Mouse (Mus musculus) gastrocnemius, adult 2 months (tissue): ENCODE measurements at regions not wholly inside any gene's neighbourhood (a gene's known extent, or its start where the extent isn't known, plus 50 kb on each side); places are given as distances from the start of the nearest gene placed in this dataset.
A peak's percentile ranks its signal among the peaks of the same experiment; 100 is the strongest.

Source experiments
- DNase-seq: peaks from one replicate; pipeline ENCODE4 v3.0.0; 2022
- H3K27ac ChIP-seq: fragments of 200-600 bp; 2 replicates; pipeline ENCODE4 v1.8.1; 2022; ENCODE audit warnings: mild to moderate bottlenecking
- H3K4me3 ChIP-seq: fragments of 200-600 bp; 2 replicates; pipeline ENCODE4 v1.8.1; 2022; ENCODE audit warnings: mild to moderate bottlenecking, moderate library complexity
- CTCF ChIP-seq: fragments of 200-600 bp; IDR thresholded peaks from 2 replicates; pipeline ENCODE4 v1.8.1; 2022; ENCODE audit warnings: antibody characterized with exemption, mild to moderate bottlenecking, moderate library complexity
- intact Hi-C: fragments of 180-260 bp; cut with DNase I; formaldehyde crosslinking; loops from one replicate; pipeline ENCODE4 v1.15.1; 2025

DNA sequence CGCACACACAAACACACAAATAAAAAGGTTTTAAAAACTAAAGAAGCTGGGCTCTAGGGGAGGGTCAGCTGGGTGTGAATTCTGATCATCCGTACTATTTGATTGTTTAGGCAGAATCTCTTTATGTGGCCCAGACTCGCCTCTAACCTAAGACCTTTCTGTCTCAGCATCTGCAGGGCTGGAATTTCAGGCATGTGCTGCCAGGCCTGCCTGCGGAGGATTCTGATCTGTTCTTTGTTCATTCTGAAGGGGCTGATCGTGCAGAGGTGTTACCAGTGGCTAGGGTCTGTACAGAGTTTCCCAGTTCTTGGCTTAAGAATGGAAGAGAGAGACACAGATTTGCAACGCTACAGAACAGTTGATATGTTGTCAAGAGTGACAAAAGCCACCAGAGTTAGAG lies 185.6 kb downstream of the Rab11fip4 start:
- intact Hi-C loops: no loop called here
- H3K4me3 ChIP-seq: no peak overlapping the region
- H3K27ac ChIP-seq: no peak overlapping the region
- peak; percentile 2 for DNase-seq
- no peak for TF ChIP-seq CTCF

DNA sequence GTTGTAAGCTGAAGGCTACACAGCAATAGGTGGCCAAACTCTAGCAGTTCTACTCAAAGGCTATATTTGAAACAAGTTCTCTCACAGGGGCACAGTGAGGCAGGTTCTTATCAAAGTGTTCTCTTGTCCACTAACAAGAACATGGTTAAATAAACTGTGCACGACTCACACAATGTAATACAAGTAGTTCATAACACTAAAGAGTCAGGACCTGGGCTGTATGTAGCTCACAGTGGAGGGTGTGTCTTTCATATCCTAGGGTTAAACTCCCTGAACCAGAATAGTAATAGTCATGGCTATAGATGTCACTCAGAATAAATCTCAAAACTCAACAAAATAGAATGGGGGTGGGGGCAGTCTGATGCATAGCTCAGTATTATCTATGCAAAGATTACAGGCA lies 182.7 kb downstream of the Rab11fip4 start:
- no peak for DNase-seq
- no peak overlapping the region for H3K4me3 ChIP-seq
- intact Hi-C loops: no loop called here
- no peak for TF ChIP-seq CTCF
- no peak overlapping the region for H3K27ac ChIP-seq

DNA sequence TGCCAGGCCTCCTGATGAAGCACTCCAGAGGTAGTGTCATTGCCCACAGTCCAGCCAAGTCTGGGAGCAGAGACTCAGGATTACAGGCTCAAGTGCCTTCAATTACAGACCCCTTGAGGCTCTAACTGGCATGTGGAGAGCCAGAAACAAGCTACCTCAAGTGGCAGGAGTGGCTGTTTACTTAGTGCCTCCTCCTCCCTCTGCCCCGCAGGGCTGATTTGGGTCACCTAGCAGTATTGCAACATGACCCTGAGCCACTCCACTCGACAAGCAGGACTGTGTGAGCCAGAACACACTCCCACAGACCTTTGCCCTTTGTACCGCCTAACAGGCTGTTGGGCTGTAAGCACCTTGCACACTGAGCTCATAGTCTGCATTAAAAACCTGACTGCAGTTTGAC lies 180.4 kb downstream of the Rab11fip4 start:
- H3K27ac ChIP-seq: peak overlapping the region; percentile 85
- TF ChIP-seq CTCF: no peak
- no peak overlapping the region for H3K4me3 ChIP-seq
- intact Hi-C loops: no loop called here
- DNase-seq: peak; percentile 80

GRCm38 (mm10) chr11:79767111-79767510 lies 176.1 kb downstream of the Rab11fip4 start:
- peak; percentile 1 for DNase-seq
- no peak overlapping the region for H3K27ac ChIP-seq
- H3K4me3 ChIP-seq: no peak overlapping the region
- intact Hi-C loops: no loop called here
- TF ChIP-seq CTCF: no peak

DNA sequence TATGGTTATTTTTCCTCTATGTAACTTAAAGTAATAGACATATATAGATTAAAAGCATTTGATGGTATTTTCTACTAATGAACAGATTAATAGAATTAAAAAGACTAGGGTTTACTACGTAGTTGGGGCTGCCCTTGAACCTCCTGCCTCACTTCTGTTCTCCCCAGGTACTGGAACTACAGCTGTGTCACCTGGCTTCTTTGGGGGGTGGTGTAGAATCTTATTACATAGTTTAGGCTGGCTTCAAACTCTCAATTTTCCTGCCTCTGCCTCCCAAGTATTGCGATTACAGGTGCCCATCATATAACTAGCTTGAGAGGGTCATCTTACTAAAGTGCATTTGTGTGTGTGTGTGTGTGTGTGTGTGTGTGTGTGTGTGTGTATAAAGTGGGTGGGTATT lies 175.0 kb downstream of the Rab11fip4 start:
- TF ChIP-seq CTCF: no peak
- peak; percentile 1 for DNase-seq
- intact Hi-C loops: no loop called here
- no peak overlapping the region for H3K4me3 ChIP-seq
- no peak overlapping the region for H3K27ac ChIP-seq

GRCm38 (mm10) chr11:79765396-79765795 lies 174.4 kb downstream of the Rab11fip4 start:
- H3K27ac ChIP-seq: no peak overlapping the region
- TF ChIP-seq CTCF: no peak
- H3K4me3 ChIP-seq: no peak overlapping the region
- DNase-seq: no peak
- intact Hi-C loops: no loop called here

DNA sequence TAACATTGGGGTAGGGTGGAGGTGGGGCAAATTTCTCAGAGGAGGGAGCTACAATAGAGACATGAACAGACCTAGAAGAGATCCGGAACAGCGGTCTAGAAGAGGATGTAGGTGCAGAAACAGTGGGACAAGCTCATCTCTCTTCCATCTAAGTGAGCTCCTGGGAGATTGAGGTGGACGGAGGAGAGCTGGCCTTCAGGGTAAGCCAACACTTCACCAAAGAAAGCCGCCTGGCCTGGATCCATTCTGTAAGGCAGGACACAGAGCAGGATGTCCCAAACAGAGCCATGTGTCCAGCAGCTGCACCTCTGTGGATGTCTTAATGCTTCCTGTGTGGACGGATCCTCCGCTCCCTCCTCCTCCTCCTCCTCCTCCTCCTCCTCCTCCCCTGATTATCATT lies 173.0 kb downstream of the Rab11fip4 start:
- intact Hi-C loops: no loop called here
- no peak for TF ChIP-seq CTCF
- no peak overlapping the region for H3K27ac ChIP-seq

DNA sequence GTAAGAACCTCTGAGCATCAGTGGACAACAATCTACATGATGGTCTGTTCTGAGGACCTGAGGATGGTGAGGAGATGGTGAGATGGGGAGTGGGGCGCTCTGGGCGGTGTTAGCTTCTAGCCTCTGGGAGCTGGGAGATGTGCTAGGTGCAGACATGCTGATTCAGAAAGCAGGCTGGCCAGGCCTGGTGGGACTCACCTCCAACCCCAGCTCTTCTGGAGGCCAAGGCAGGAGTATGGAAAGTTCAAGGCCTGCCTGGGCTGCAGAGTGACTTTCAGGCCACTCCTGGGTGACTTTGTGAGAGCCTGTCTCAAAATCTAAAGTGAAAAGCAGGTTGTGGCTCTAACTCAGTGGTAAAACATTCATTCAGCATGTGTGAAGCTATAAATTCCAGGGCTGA lies 171.6 kb downstream of the Rab11fip4 start:
- peak overlapping the region; percentile 4; the same call in 1 of the 2 replicates for H3K27ac ChIP-seq
- no peak for TF ChIP-seq CTCF
- no peak for DNase-seq
- intact Hi-C loops: no loop called here
- H3K4me3 ChIP-seq: no peak overlapping the region

More for the DNA sequence above, 173.0 kb downstream of the Rab11fip4 start:
- peak; percentile 41 for DNase-seq
- H3K4me3 ChIP-seq: no peak overlapping the region

DNA sequence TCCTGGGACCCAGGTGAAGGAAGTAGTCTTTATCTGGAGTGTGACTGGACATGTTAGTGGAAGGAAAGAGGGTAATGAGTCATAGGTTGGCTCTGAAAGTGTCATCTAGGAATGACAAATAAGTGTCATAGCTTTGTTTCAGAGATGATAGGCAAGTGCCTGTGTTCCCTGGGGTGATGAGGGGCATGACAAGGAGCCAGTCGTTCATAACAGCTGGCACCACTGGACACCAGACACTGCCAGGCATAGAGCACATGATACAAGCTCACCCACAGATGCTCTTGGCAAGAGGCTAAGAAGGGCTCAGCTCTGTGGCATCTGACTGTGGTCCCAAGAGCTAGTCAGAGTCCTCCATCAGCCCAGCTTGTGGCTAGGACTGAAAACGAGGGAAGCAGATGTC lies 171.0 kb downstream of the Rab11fip4 start:
- intact Hi-C loops: no loop called here
- peak overlapping the region; percentile 31; the same call in 1 of the 2 replicates for H3K27ac ChIP-seq
- DNase-seq: peak; percentile 19
- H3K4me3 ChIP-seq: no peak overlapping the region
- TF ChIP-seq CTCF: no peak

GRCm38 (mm10) chr11:79760533-79760932 lies 169.5 kb downstream of the Rab11fip4 start:
- Histone ChIP-seq H3K4me3 (no peak overlapping the region), H3K27ac (no peak overlapping the region)
- no peak for DNase-seq
- intact Hi-C loops: no loop called here
- TF ChIP-seq CTCF: no peak

DNA sequence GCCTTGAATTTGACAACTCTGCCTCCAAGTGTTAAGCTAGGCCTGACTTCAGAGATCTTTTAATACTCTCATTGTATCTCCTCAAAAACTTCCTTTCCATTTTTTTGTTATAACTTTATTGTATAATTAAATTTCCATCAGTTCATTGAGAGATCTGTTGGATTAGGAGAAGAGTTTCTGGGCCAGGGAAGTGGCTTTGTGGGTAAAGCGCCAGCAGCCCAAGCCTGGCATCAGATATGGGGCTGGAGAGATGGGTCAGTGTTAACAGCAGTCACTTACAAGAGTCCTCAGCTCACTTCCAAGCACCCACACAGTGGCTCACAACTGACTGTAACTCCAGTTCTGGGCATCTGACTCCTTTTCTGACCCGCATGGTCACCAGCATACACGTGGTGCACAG lies 167.3 kb downstream of the Rab11fip4 start:
- no peak for TF ChIP-seq CTCF
- Histone ChIP-seq H3K27ac (no peak overlapping the region), H3K4me3 (no peak overlapping the region)
- DNase-seq: no peak
- intact Hi-C loops: no loop called here

GRCm38 (mm10) chr11:79757513-79758071 lies 166.6 kb downstream of the Rab11fip4 start:
- no peak for TF ChIP-seq CTCF
- intact Hi-C loops: no loop called here
- no peak for DNase-seq
- Histone ChIP-seq H3K4me3 (no peak overlapping the region), H3K27ac (no peak overlapping the region)

DNA sequence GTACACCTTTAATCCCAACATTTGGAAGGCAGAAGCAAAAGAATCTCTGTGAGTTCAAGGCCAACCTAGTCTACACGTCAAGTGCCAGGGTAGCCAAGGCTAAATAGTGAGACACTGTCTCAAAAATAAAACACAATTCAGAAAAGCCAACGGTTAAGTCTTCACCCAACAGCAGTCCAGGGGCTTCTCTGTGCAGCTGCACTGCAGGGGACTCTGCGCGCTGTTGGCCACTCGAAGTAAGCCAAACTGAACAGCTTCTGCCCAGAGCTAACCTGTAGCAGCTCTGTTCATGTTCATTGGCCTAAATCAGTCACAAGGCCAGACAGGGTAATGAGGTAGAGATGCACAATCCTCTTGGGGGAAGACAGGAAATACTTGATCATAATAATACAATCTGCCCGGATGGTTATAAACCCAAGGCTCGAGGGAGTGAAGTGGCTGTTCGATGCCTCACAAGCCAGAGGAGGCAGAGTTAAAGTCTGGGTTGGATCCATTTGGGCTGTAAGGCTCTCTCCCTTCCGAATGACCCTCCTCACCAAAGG lies 165.4 kb downstream of the Rab11fip4 start:
- H3K27ac ChIP-seq: no peak overlapping the region
- TF ChIP-seq CTCF: no peak
- H3K4me3 ChIP-seq: no peak overlapping the region
- intact Hi-C loops: no loop called here
- DNase-seq: peak; percentile 1

DNA sequence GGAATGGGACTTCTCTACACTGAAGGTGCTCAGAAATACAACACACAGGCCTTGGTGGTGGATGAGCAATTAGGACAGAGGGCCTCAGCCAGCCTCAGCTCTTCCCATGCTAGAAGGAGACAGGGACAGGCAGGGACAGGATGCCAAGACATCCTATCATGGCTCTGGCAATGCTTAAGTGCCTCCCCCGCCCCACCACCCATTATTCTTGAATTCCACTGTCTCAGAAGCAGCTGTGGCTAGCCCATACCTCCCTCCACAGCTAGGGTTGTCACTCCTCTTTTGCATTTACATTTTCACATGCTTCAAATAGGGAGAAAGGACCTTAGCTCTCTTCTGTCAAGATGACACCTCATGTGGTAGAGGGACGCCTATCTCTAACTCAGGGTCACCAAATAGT lies 162.5 kb downstream of the Rab11fip4 start:
- intact Hi-C loops: no loop called here
- H3K4me3 ChIP-seq: no peak overlapping the region
- no peak for TF ChIP-seq CTCF
- peak; percentile 4 for DNase-seq
- H3K27ac ChIP-seq: no peak overlapping the region
